Mouse (Mus musculus): ENCODE data around the gene Dnajc8.
"Not testable (repeated sequence)": the region's sequence is repeated elsewhere in the genome, so short reads cannot be mapped to it uniquely, and the experiment has no call there.

Gene Dnajc8

GRCm38 (mm10) chr4:132569115-132569514, 33.8 kb downstream of the Dnajc8 start:
- DNase-seq = peak in 1 of 2 experiments; percentile 31

DNA sequence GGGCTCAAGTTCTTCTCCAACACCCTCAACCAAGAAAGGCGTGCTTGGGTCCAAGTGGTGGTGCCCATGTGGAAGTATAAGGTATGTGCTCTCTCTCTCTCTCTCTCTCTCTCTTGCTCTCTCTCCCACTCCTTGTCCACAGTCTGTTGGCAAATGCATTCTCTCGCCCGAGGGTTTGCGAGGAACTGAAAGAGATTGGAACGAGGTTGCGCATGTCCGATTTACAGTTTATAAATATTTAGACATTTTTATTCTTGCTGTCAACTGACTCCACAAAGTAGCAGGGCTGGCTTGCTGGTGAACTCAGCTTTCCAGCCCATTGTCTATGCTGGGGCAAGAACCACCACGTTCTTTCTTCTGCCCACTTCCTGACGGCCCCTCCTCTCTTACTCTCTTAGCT, 35.8 kb downstream of the Dnajc8 start:
- no peak for DNase-seq

DNA sequence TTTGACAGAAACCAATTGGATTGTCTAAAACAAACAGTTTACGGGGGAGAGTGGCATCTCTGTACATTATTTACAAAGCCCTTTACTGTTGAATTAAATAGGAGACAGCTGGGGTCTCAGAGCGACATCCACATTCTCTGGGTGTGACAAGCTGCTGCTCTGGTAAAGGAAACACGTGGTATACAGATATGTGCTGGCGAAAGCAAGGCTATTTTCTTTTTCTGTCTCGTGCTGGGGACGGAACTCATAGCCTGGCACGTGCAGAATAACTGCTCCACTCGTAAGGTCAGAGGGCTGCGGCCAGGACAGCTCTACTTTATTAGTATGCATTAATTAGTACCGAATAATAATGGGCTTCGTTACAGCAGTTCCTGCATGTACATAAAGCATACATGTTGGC, 38.0 kb downstream of the Dnajc8 start:
- DNase-seq = no peak

DNA sequence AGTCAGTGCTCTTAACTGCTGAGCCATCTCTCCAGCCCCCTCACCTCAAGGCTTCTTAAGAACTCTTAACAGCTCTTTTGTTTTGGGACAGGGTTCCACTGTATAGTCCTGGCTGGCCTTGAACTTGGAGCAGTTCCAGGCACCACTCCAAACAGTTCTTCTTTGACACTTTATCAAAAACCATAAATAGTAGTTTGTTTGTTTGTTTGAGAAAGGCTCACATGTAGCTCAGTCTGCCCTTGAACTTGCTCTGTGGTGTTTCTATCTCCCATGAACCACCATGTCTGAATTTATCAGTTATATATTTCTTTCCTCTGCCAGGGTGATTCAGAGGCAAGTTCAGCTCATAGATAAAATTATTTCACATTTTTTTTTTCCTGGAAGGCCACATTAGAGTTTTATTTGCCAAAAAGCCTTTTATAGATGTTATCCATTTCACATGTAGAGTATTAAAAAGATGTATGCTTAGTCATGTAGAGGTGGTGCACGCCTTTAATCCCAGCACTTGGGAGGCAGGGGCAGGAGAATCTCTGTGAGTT, 39.5 kb downstream of the Dnajc8 start:
- DNase-seq = no peak

DNA sequence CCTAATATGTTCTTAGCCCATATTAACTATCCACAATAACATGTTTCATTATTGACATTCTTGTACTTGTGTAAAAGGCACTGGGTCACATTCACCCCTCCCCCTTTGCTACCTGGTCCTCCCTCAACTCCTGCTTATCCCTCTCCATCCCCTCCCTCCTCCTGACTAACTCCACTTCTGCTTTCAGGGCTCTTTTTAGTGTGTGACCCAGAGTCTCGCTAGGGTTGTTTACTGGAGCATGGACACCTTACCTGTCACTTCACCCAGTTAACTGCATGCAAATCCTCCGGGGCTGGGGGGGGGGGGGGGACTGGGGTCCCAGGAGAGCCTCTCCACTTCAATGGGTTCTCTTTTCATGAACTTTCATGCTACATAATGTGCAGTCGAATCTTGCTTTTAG, 48.4 kb downstream of the Dnajc8 start:
- DNase-seq = no peak

GRCm38 (mm10) chr4:132584975-132585374, 49.6 kb downstream of the Dnajc8 start:
- no peak for DNase-seq

DNA sequence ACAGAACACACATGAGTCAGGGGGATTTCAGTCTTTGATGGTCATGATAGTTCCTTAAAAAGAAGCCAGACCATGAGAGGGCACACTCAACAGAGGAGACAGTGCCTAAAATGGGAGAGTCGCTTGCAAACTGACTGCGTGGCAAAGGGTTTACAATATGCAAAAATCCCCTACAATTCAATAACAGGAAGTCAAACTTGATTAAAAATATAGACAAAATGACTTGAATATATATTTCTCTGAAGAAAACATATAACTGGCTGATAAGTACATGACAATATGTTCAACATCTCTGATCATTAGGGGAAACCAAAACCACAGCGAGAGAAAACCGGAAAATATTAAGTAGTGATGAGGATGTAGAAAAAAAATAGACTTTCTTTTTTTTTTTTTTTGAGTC, 50.9 kb downstream of the Dnajc8 start:
- DNase-seq = no peak

- DNase-seq = no peak
Observed at GRCm38 (mm10) chr4:132588512-132588911, 53.2 kb downstream of the Dnajc8 start.

DNA sequence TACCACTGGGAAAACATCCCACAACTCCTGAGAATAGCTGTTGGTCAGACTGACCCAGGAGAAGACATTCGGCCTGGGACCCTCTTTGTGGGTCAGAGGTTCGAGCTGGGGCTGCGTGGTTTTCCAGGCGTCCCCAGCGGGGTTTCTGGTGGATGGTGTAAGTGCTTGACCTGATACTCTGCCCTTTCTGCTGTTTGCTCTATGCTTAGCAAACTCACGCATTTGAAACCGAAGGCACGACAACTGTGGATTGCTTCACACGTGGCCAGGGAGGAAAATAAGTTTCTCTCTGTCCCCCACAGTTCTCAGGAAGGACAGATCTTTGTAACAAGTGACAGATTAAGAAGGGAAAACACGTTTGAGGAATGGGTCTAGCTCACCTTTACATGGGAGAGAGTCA, 55.3 kb downstream of the Dnajc8 start:
- DNase-seq = no peak

GRCm38 (mm10) chr4:132592958-132593357, 57.6 kb downstream of the Dnajc8 start:
- DNase-seq = peak in 1 of 2 experiments; percentile 14

- peak; percentile 27 to 49 for DNase-seq
Observed at GRCm38 (mm10) chr4:132594191-132594590, 58.8 kb downstream of the Dnajc8 start.

- no peak for DNase-seq
Observed at GRCm38 (mm10) chr4:132598861-132599260, 63.5 kb downstream of the Dnajc8 start.

- no peak for DNase-seq
Observed at GRCm38 (mm10) chr4:132599764-132600163, 64.4 kb downstream of the Dnajc8 start.

DNA sequence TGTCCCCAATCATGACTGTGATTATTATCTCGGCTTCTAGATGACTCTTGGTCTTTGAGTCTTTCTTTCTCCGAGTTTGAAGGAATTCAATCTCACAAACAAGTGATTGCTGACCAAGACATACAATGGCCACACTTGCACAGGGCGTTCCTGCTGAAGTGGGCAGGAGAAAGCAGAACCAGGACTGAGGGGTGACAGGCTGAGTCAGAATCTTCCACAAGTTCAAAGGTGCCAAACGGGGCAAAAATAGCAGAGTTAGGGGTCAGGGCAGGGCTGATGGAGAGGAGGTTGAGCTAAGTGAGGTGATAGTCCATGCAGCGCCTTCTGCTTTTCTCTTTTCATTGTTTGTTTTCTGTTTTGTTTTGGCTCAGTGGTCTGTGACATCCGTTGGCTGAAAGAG, 65.1 kb downstream of the Dnajc8 start:
- DNase-seq = no peak

DNA sequence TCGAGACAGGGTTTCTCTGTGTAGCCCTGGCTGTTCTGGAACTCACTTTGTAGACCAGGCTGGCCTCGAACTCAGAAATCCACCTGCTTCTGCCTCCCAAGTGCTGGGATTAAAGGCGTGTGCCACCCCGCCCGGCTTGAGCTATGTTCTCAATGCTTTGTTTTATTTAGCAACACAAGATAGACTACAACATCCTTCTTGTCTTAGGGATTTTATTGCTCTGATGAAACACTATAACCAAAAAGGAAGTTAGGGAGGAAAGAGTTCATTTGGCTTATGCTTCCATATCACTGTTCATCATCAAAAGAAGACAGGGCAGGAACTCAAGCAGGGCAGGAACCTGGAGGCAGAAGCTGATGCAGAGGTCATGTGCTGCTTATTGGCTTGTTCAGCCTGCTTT, 65.9 kb downstream of the Dnajc8 start:
- DNase-seq = not testable (repeated sequence)

Data from kidney, postnatal 36 days (tissue).